Mouse (Mus musculus) intestine, postnatal 0 days (tissue): ENCODE measurements around the gene Eea1. TPM values are rescaled to one million over a fixed set of nuclear protein-coding genes. Genes with fewer than 3 reads are reported as not detected.

Experiments
- ATAC-seq: fragments of 200-750 bp; cut with Nextera tagmentation; 2 replicates; pipeline ENCODE4 v1.8.0; 2017; ENCODE audit warnings: mild to moderate bottlenecking, moderate TSS enrichment, moderate library complexity
- H3K27ac ChIP-seq: fragments of 300-500 bp; sonication (generic); 2 replicates; pipeline ENCODE4 v1.5.1; 2014; ENCODE audit warnings: mild to moderate bottlenecking, low read depth, low read length, moderate library complexity
- H3K27me3 ChIP-seq: fragments of 300-500 bp; sonication (generic); replicated peaks from 2 replicates; pipeline ENCODE4 v1.6.1; 2014; ENCODE audit warnings: low read length, mixed read lengths; ENCODE audit not compliant: control insufficient read depth, insufficient read depth
- H3K36me3 ChIP-seq: fragments of 300-500 bp; sonication (generic); 2 replicates; pipeline ENCODE4 v1.6.1; 2014; ENCODE audit warnings: mild to moderate bottlenecking, moderate library complexity; ENCODE audit not compliant: control insufficient read depth, insufficient read depth
- H3K4me1 ChIP-seq: fragments of 300-500 bp; sonication (generic); replicated peaks from 2 replicates; pipeline ENCODE4 v1.6.1; 2014; ENCODE audit warnings: antibody characterized with exemption, low read length, mixed read lengths; ENCODE audit not compliant: control insufficient read depth, insufficient read depth
- H3K4me2 ChIP-seq: fragments of 300-500 bp; sonication (generic); replicated peaks from 2 replicates; pipeline ENCODE4 v1.6.1; 2014; ENCODE audit warnings: low read depth, mild to moderate bottlenecking, moderate library complexity
- H3K4me3 ChIP-seq: fragments of 300-500 bp; sonication (generic); 2 replicates; pipeline ENCODE4 v1.5.1; 2014; ENCODE audit warnings: low read depth, low read length
- H3K9ac ChIP-seq: fragments of 300-500 bp; sonication (generic); 2 replicates; pipeline ENCODE4 v1.6.1; 2014; ENCODE audit warnings: mild to moderate bottlenecking, low read depth, low read length
- H3K9me3 ChIP-seq: fragments of 300-500 bp; sonication (generic); 2 replicates; pipeline ENCODE4 v1.6.1; 2016; ENCODE audit warnings: mixed run types; ENCODE audit not compliant: control insufficient read depth
- CTCF ChIP-seq: sonication (generic); IDR thresholded peaks from 2 replicates; pipeline ENCODE4 v1.5.1; 2016; ENCODE audit warnings: low read depth, mild to moderate bottlenecking, control low read depth, antibody characterized with exemption, moderate library complexity
- WGBS: fragments of 180-500 bp; shearing (Covaris S2); extraction: QIAGEN DNeasy Blood & Tissue Kit; methylation state at CpG from one replicate; pipeline ENCODE4 v1.1.7; 2014; 5-methylcytosine and 5-hydroxymethylcytosine counted together
- polyA plus RNA-seq: library from polyadenylated mRNA; unstranded; fragments of >200 nt; fragmentation: Nextera tagmentation; extraction: Ambion mirVana; gene quantifications from 2 replicates; pipeline ENCODE4 v1.2.1, GENCODE M21; 2015

Eea1 gene
- polyA plus RNA-seq, 1 experiment from 2014 or later: 21.3 TPM

- TF ChIP-seq CTCF: peak; percentile 90
- H3K4me3 ChIP-seq: peak overlapping the region; percentile 28
- no peaks in the 10 kb centered on the region for H3K4me1 ChIP-seq
- H3K9ac ChIP-seq: no peak overlapping the region
- WGBS: 40% methylated on average over 10 of the region's 10 CpGs
- no peak overlapping the region for H3K27ac ChIP-seq
- H3K9me3 ChIP-seq: no peaks in the 10 kb centered on the region
- ATAC-seq: no peak
- H3K27me3 ChIP-seq: no peaks in the 10 kb centered on the region
- peak overlapping the region; percentile 64 for H3K4me2 ChIP-seq
- no peaks in the 10 kb centered on the region for H3K36me3 ChIP-seq
Measured at GRCm38 (mm10) chr10:95894856-95895386, 45.5 kb upstream of the Eea1 start.

- no peak for ATAC-seq
- Histone ChIP-seq H3K36me3 (no peaks in the 10 kb centered on the region), H3K9ac (no peak overlapping the region), H3K27me3 (no peaks in the 10 kb centered on the region), H3K27ac (no peak overlapping the region), H3K4me2 (no peak overlapping the region), H3K4me1 (no peaks in the 10 kb centered on the region), H3K4me3 (no peak overlapping the region), H3K9me3 (no peaks in the 10 kb centered on the region)
- WGBS: 63% methylated on average over 5 of the region's 5 CpGs
- peak; percentile 95 for TF ChIP-seq CTCF
Measured at GRCm38 (mm10) chr10:95898471-95899154, 41.8 kb upstream of the Eea1 start.

DNA sequence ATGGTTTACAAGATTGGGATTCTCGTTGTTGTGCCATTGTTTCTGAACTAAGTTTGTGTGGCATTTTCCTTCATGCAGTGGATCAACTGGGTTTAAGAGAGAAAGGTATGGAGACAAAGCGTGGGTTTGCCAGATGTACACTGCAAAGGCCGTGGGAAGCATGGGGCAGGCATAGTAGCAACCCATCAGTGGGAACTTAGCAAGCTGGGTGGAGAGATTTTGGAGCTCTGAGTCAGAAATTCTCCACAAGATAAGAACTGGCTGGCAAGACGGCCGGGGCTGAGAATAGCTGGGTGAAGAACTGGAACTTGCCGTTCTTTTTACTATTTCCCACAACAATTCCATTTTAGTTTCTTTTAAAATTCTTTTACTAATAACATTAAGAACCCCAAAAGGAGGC is 35.8 kb upstream of the Eea1 start:
- WGBS: 77% methylated on average over 6 of the region's 6 CpGs
- no peaks in the 10 kb centered on the region for H3K27me3 ChIP-seq
- H3K9ac ChIP-seq: no peak overlapping the region
- H3K36me3 ChIP-seq: no peaks in the 10 kb centered on the region
- no peaks in the 10 kb centered on the region for H3K9me3 ChIP-seq
- H3K27ac ChIP-seq: no peak overlapping the region
- H3K4me2 ChIP-seq: no peak overlapping the region
- no peak for TF ChIP-seq CTCF
- no peak overlapping the region for H3K4me3 ChIP-seq
- no peak for ATAC-seq
- no peaks in the 10 kb centered on the region for H3K4me1 ChIP-seq

- no peaks in the 10 kb centered on the region for H3K4me1 ChIP-seq
- H3K36me3 ChIP-seq: no peaks in the 10 kb centered on the region
- no peaks in the 10 kb centered on the region for H3K9me3 ChIP-seq
- no peak overlapping the region for H3K4me2 ChIP-seq
- TF ChIP-seq CTCF: no peak
- 91% methylated on average over 4 of the region's 4 CpGs for WGBS
- no peak overlapping the region for H3K9ac ChIP-seq
- no peak overlapping the region for H3K4me3 ChIP-seq
- H3K27ac ChIP-seq: no peak overlapping the region
- ATAC-seq: no peak
- no peaks in the 10 kb centered on the region for H3K27me3 ChIP-seq
Measured at GRCm38 (mm10) chr10:95909246-95909909, 31.1 kb upstream of the Eea1 start.

GRCm38 (mm10) chr10:95911016-95911415 is 29.4 kb upstream of the Eea1 start:
- Histone ChIP-seq H3K4me3 (no peak overlapping the region), H3K27ac (no peak overlapping the region), H3K4me2 (no peak overlapping the region), H3K36me3 (no peaks in the 10 kb centered on the region), H3K9me3 (no peaks in the 10 kb centered on the region), H3K9ac (no peak overlapping the region), H3K4me1 (no peaks in the 10 kb centered on the region), H3K27me3 (no peaks in the 10 kb centered on the region)
- WGBS: 90% methylated on average over 5 of the region's 5 CpGs
- no peak for ATAC-seq
- no peak for TF ChIP-seq CTCF

GRCm38 (mm10) chr10:95914434-95915174 is 25.8 kb upstream of the Eea1 start:
- Histone ChIP-seq H3K4me3 (no peak overlapping the region), H3K4me2 (no peak overlapping the region), H3K4me1 (no peaks in the 10 kb centered on the region), H3K36me3 (no peaks in the 10 kb centered on the region), H3K9me3 (no peaks in the 10 kb centered on the region), H3K27me3 (no peaks in the 10 kb centered on the region), H3K27ac (no peak overlapping the region), H3K9ac (no peak overlapping the region)
- 91% methylated on average over 5 of the region's 5 CpGs for WGBS
- ATAC-seq: no peak
- TF ChIP-seq CTCF: no peak
